Mouse (Mus musculus): Measurements from ENCODE around the gene Rasgef1b. TPM values are rescaled to one million over a fixed set of nuclear protein-coding genes. Genes with fewer than 3 reads are reported as not detected.

Gene Rasgef1b
- polyA plus RNA-seq (2012; rRNA removed) = 7.4 and 8.6 TPM in 2 replicates

- no peaks in the 10 kb centered on the region for H3K27me3 ChIP-seq (replicated peaks; ENCODE audit: control insufficient read depth, insufficient read depth, low read length)
- no peaks in the 10 kb centered on the region for H3K4me1 ChIP-seq (ENCODE audit: control insufficient read depth, insufficient read depth, low read length)
- H3K27ac ChIP-seq (ENCODE audit: insufficient read depth, low read depth, low read length) = no peak within 1 kb of the TSS
- under 1% methylated on average over 39 of the region's 53 CpGs for whole genome bisulfite sequencing
- H3K4me3 ChIP-seq (ENCODE audit: insufficient read depth, low read depth, low read length) = peak within 1 kb of the TSS; percentile 60
- TF ChIP-seq POLR2A (IDR thresholded peaks at IDR 0.05; ENCODE audit: low read depth, low read length) (no peak), CTCF (conservative IDR thresholded peaks at IDR 0.05; ENCODE audit: insufficient read depth, insufficient read length, low read depth, low read length) (no peak)
- no peaks in the 10 kb centered on the region for H3K36me3 ChIP-seq (ENCODE audit: control insufficient read depth, insufficient read depth, low read length)
- peak; percentile 82 for DNase-seq
Measured at GRCm38 (mm10) chr5:99728649-99729212, at the start of gene Rasgef1b. Gene Rasgef1b, minus strand, starts transcription at chr5:99729065.

GRCm38 (mm10) chr5:99775342-99775741 is 46.5 kb upstream of the Rasgef1b start:
- Histone ChIP-seq H3K27ac (ENCODE audit: insufficient read depth, low read depth, low read length) (no peak overlapping the region), H3K36me3 (ENCODE audit: control insufficient read depth, insufficient read depth, low read length) (no peaks in the 10 kb centered on the region), H3K27me3 (replicated peaks; ENCODE audit: control insufficient read depth, insufficient read depth, low read length) (no peaks in the 10 kb centered on the region), H3K4me1 (ENCODE audit: control insufficient read depth, insufficient read depth, low read length) (no peaks in the 10 kb centered on the region), H3K4me3 (ENCODE audit: insufficient read depth, low read depth, low read length) (no peak overlapping the region)
- 77% methylated on average over 16 of the region's 16 CpGs for WGBS
- no peak for DNase-seq
- TF ChIP-seq CTCF (conservative IDR thresholded peaks at IDR 0.05; ENCODE audit: insufficient read depth, insufficient read length, low read depth, low read length) (no peak), POLR2A (IDR thresholded peaks at IDR 0.05; ENCODE audit: low read depth, low read length) (no peak)

GRCm38 (mm10) chr5:99773265-99773664 is 44.4 kb upstream of the Rasgef1b start:
- TF ChIP-seq CTCF (conservative IDR thresholded peaks at IDR 0.05; ENCODE audit: insufficient read depth, insufficient read length, low read depth, low read length) = no peak
- TF ChIP-seq POLR2A (IDR thresholded peaks at IDR 0.05; ENCODE audit: low read depth, low read length) = no peak
- H3K27ac ChIP-seq (ENCODE audit: insufficient read depth, low read depth, low read length) = no peak overlapping the region
- no peaks in the 10 kb centered on the region for H3K4me1 ChIP-seq (ENCODE audit: control insufficient read depth, insufficient read depth, low read length)
- WGBS = 69% methylated on average over 9 of the region's 9 CpGs
- no peak for DNase-seq
- H3K27me3 ChIP-seq (replicated peaks; ENCODE audit: control insufficient read depth, insufficient read depth, low read length) = no peaks in the 10 kb centered on the region
- H3K36me3 ChIP-seq (ENCODE audit: control insufficient read depth, insufficient read depth, low read length) = no peaks in the 10 kb centered on the region
- no peak overlapping the region for H3K4me3 ChIP-seq (ENCODE audit: insufficient read depth, low read depth, low read length)

- no peaks in the 10 kb centered on the region; the same call in 1 of the 2 replicates for H3K27me3 ChIP-seq (replicated peaks; ENCODE audit: control insufficient read depth, insufficient read depth, low read length)
- no peak overlapping the region for H3K4me3 ChIP-seq (ENCODE audit: insufficient read depth, low read depth, low read length)
- no peak for DNase-seq
- TF ChIP-seq CTCF (conservative IDR thresholded peaks at IDR 0.05; ENCODE audit: insufficient read depth, insufficient read length, low read depth, low read length) (no peak), POLR2A (IDR thresholded peaks at IDR 0.05; ENCODE audit: low read depth, low read length) (no peak)
- H3K27ac ChIP-seq (ENCODE audit: insufficient read depth, low read depth, low read length) = no peak overlapping the region
- H3K4me1 ChIP-seq (ENCODE audit: control insufficient read depth, insufficient read depth, low read length) = no peaks in the 10 kb centered on the region
- 56% methylated on average over 3 of the region's 3 CpGs for WGBS
- H3K36me3 ChIP-seq (ENCODE audit: control insufficient read depth, insufficient read depth, low read length) = no peaks in the 10 kb centered on the region
Measured at GRCm38 (mm10) chr5:99764246-99764645, 35.4 kb upstream of the Rasgef1b start.

GRCm38 (mm10) chr5:99758859-99759258 is 30.0 kb upstream of the Rasgef1b start:
- no peaks in the 10 kb centered on the region for H3K27me3 ChIP-seq (replicated peaks; ENCODE audit: control insufficient read depth, insufficient read depth, low read length)
- no peaks in the 10 kb centered on the region for H3K36me3 ChIP-seq (ENCODE audit: control insufficient read depth, insufficient read depth, low read length)
- H3K4me1 ChIP-seq (ENCODE audit: control insufficient read depth, insufficient read depth, low read length) = no peaks in the 10 kb centered on the region
- H3K4me3 ChIP-seq (ENCODE audit: insufficient read depth, low read depth, low read length) = no peak overlapping the region
- TF ChIP-seq CTCF (conservative IDR thresholded peaks at IDR 0.05; ENCODE audit: insufficient read depth, insufficient read length, low read depth, low read length) (no peak), POLR2A (IDR thresholded peaks at IDR 0.05; ENCODE audit: low read depth, low read length) (no peak)
- H3K27ac ChIP-seq (ENCODE audit: insufficient read depth, low read depth, low read length) = no peak overlapping the region
- WGBS = 65% methylated on average over 5 of the region's 5 CpGs
- no peak for DNase-seq

- Histone ChIP-seq H3K27me3 (replicated peaks; ENCODE audit: control insufficient read depth, insufficient read depth, low read length) (no peaks in the 10 kb centered on the region), H3K36me3 (ENCODE audit: control insufficient read depth, insufficient read depth, low read length) (no peaks in the 10 kb centered on the region), H3K4me3 (ENCODE audit: insufficient read depth, low read depth, low read length) (no peak overlapping the region), H3K27ac (ENCODE audit: insufficient read depth, low read depth, low read length) (no peak overlapping the region), H3K4me1 (ENCODE audit: control insufficient read depth, insufficient read depth, low read length) (no peaks in the 10 kb centered on the region)
- TF ChIP-seq CTCF (conservative IDR thresholded peaks at IDR 0.05; ENCODE audit: insufficient read depth, insufficient read length, low read depth, low read length) (no peak), POLR2A (IDR thresholded peaks at IDR 0.05; ENCODE audit: low read depth, low read length) (no peak)
- WGBS = 69% methylated on average over 12 of the region's 12 CpGs
- DNase-seq = no peak
Measured at GRCm38 (mm10) chr5:99753843-99754242, 25.0 kb upstream of the Rasgef1b start.

GRCm38 (mm10) chr5:99753368-99753767 is 24.5 kb upstream of the Rasgef1b start:
- TF ChIP-seq POLR2A (IDR thresholded peaks at IDR 0.05; ENCODE audit: low read depth, low read length) = no peak
- TF ChIP-seq CTCF (conservative IDR thresholded peaks at IDR 0.05; ENCODE audit: insufficient read depth, insufficient read length, low read depth, low read length) = no peak
- WGBS = 42% methylated on average over 13 of the region's 13 CpGs
- H3K27ac ChIP-seq (ENCODE audit: insufficient read depth, low read depth, low read length) = no peak overlapping the region

More at GRCm38 (mm10) chr5:99753368-99753767, 24.5 kb upstream of the Rasgef1b start:
- DNase-seq = no peak
- Histone ChIP-seq H3K4me1 (ENCODE audit: control insufficient read depth, insufficient read depth, low read length) (no peaks in the 10 kb centered on the region), H3K36me3 (ENCODE audit: control insufficient read depth, insufficient read depth, low read length) (no peaks in the 10 kb centered on the region), H3K4me3 (ENCODE audit: insufficient read depth, low read depth, low read length) (no peak overlapping the region), H3K27me3 (replicated peaks; ENCODE audit: control insufficient read depth, insufficient read depth, low read length) (no peaks in the 10 kb centered on the region)
